Mouse (Mus musculus): ENCODE data around the gene Prr13. TPM values are rescaled to one million over a fixed set of nuclear protein-coding genes. Genes with fewer than 3 reads are reported as not detected.
A peak's percentile ranks its signal among the peaks of the same experiment; 100 is the strongest.

Prr13 gene
- polyA plus RNA-seq, 1 experiment from 2014 or later = 84.9 TPM

DNA sequence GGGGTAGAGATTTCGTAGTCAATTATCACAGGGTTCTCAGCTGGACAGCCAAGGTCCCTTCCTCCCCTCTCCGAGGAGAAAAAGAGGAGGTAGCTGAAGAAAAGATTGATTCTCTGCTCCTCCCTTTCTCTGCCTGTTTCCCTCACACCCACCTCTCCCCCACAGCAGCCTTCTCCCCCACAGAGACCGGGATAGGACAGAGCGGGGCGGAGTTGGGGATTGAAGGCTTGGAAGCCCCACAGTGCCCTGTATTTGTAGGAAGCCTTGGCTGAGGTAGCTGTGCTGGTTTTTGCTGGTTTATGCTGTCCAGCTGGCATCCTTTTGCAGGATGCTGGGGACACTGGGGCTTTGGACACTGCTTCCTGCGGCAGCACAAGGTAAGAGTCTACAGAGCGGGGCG is 13.7 kb upstream of the Prr13 start, which contains the start of gene Amhr2:
TSS of gene Amhr2 (plus strand) at position 222 of the 400 bp plus-strand sequence.
- Histone ChIP-seq H3K4me3 (no peak within 1 kb of the TSS), H3K9me3 (no peaks in the 10 kb centered on the region), H3K4me2 (replicated peaks) (no peak within 1 kb of the TSS), H3K27me3 (no peaks in the 10 kb centered on the region), H3K9ac (replicated peaks) (no peak within 1 kb of the TSS), H3K4me1 (no peaks in the 10 kb centered on the region), H3K36me3 (no peaks in the 10 kb centered on the region), H3K27ac (replicated peaks) (no peak within 1 kb of the TSS)
- ATAC-seq (ENCODE audit: low FRiP score, low read depth) = no peak
- 68% methylated on average over 8 of the region's 8 CpGs for WGBS

DNA sequence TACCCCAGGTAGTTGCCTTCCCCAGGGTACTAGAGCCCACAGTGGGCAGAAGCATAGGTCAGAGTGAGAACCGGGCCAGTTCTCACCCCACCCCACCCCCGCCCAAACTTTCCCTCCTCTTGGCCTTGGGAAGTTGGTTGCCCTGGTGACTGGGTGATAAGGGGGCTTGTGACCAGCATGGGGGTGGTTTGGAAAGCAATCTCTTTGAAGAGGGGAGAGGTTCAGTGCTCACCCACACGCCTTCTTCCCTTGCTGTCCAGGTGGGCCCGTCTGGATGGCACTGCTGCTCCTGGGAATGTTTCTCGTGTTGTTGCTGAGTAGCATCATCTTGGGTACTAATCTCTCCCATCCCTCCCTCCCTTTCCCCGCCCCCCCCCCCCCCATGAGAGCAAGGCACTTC is 12.4 kb upstream of the Prr13 start:
- Histone ChIP-seq H3K36me3 (no peaks in the 10 kb centered on the region), H3K9me3 (no peaks in the 10 kb centered on the region), H3K4me1 (0 out of 2 replicates have a peak, but pooled peaks cover 5% of the 10 kb centered on the region), H3K27ac (replicated peaks) (no peak overlapping the region), H3K4me2 (replicated peaks) (no peak overlapping the region), H3K9ac (replicated peaks) (no peak overlapping the region), H3K27me3 (no peaks in the 10 kb centered on the region), H3K4me3 (no peak overlapping the region)
- WGBS = 69% methylated on average over 3 of the region's 6 CpGs
- ATAC-seq (ENCODE audit: low FRiP score, low read depth) = no peak

DNA sequence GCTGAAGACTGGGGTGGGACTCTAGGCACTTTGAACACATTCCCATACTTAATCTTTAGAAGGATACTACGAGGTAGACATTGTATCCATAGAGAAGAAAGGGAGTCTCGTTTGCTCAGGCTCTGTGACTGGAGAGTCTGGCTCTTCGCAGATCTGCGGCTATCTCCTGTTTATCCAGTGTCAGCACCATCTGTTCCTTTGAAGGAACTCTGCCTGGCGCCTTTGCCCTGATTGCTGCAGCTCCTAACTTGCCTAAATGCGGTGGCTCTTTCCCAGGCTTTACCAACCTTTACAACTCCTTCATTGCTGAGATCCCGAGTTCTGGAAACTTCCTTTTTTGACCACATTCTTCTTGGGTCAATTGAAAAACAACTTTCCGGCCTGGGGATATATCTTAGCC is 9.5 kb upstream of the Prr13 start:
- no peak for ATAC-seq (ENCODE audit: low FRiP score, low read depth)
- H3K27me3 ChIP-seq = no peaks in the 10 kb centered on the region
- H3K27ac ChIP-seq (replicated peaks) = no peak overlapping the region
- H3K4me3 ChIP-seq = no peak overlapping the region
- H3K9me3 ChIP-seq = no peaks in the 10 kb centered on the region
- H3K4me2 ChIP-seq (replicated peaks) = no peak overlapping the region
- H3K4me1 ChIP-seq = 0 out of 2 replicates have a peak, but pooled peaks cover 5% of the 10 kb centered on the region
- no peak overlapping the region for H3K9ac ChIP-seq (replicated peaks)
- 82% methylated on average over 8 of the region's 8 CpGs for WGBS
- H3K36me3 ChIP-seq = no peaks in the 10 kb centered on the region

DNA sequence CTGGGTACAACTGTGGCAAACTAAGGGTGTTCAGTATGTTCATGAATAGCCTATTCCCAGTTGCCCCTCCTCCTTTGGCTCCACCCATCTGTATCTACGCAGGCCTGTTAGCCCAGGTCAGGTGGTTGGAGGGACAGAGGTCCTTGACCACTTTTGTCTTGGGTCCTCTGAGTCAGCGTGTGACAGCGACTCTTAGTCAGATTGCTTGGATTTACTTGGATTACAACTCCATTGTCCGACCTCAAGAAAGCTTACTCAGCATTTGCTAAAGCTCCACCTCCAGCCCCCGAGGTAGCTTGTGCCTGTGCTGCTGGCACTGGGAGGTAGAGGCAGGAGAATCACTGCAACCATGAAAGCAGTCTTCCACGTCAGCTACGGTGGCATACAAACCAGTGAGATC is 7.9 kb upstream of the Prr13 start:
- no peaks in the 10 kb centered on the region for H3K27me3 ChIP-seq
- no peak overlapping the region for H3K4me2 ChIP-seq (replicated peaks)
- H3K9ac ChIP-seq (replicated peaks) = no peak overlapping the region
- WGBS = 29% methylated on average over 7 of the region's 7 CpGs
- no peaks in the 10 kb centered on the region for H3K36me3 ChIP-seq
- H3K4me1 ChIP-seq = 0 out of 2 replicates have a peak, but pooled peaks cover 5% of the 10 kb centered on the region
- no peak overlapping the region for H3K27ac ChIP-seq (replicated peaks)
- no peaks in the 10 kb centered on the region for H3K9me3 ChIP-seq
- ATAC-seq (ENCODE audit: low FRiP score, low read depth) = no peak
- H3K4me3 ChIP-seq = no peak overlapping the region

DNA sequence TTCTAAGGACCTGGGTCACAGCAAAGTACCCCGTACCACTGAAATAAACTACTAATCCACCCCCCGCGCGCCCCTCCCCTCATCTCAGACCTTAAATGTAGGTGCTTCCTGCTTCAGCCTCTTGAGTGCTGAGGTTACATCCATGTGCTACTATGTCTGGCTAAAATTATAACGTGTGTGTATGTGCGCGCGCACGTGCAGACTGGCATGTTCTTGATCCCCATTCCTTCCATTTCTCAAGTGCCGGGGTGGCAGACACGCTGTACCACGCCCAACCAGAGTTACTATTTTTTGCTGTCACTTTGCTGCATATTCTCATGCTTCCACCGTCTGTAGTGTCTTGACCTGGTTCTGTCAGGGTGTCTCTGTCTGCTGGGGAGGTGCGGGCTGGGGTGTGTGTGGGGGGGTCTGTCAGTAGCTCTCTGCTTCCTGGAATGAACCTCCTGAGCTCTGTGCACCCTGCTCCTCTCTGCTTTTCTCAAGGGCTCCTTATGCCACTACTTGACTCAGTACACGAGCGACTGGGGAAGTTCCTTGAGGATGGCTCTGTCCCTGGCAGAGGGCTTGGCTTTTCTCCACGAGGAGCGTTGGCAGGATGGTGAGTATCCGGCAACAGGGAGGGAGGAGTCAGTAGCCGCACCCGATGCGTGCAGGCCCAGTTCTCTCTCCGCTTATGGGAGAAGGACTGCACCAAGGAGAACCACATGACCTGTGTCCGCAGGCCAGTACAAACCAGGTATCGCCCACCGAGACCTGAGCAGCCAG is 7.0 kb upstream of the Prr13 start:
- H3K27ac ChIP-seq (replicated peaks) = no peak overlapping the region
- 85% methylated on average over 26 of the region's 26 CpGs for WGBS
- no peaks in the 10 kb centered on the region for H3K27me3 ChIP-seq

DNA sequence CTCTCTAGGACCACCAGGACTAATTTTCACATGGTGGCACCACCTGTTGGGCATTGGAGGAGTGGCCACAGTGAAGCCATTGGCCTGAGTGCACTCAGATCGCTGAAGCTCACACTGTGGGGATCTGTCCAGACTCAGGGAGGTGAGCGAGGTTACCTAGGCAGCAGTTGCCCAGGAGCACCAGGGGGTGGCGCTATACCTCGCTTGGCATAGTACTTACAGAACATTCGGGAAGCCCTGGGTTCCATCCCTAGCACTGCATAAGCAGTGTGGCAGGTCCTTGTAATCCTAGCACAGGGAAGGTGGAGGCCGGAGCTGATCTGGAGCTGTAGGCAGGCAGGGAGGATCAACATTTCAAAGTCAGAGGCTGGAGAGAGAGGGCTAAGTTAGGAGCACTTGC is 2.8 kb upstream of the Prr13 start:
- H3K4me3 ChIP-seq = no peak overlapping the region
- H3K9me3 ChIP-seq = no peaks in the 10 kb centered on the region
- H3K4me1 ChIP-seq = peaks cover 12% of the 10 kb centered on the region
- H3K36me3 ChIP-seq = no peaks in the 10 kb centered on the region
- H3K27ac ChIP-seq (replicated peaks) = no peak overlapping the region
- no peak overlapping the region for H3K4me2 ChIP-seq (replicated peaks)
- no peak for ATAC-seq (ENCODE audit: low FRiP score, low read depth)
- WGBS = 36% methylated on average over 6 of the region's 6 CpGs
- H3K27me3 ChIP-seq = no peaks in the 10 kb centered on the region
- H3K9ac ChIP-seq (replicated peaks) = no peak overlapping the region

More for the DNA sequence above, 7.0 kb upstream of the Prr13 start:
- Histone ChIP-seq H3K9me3 (no peaks in the 10 kb centered on the region), H3K4me2 (replicated peaks) (no peak overlapping the region), H3K9ac (replicated peaks) (no peak overlapping the region), H3K4me3 (no peak overlapping the region), H3K36me3 (no peaks in the 10 kb centered on the region), H3K4me1 (0 out of 2 replicates have a peak, but pooled peaks cover 5% of the 10 kb centered on the region)
- ATAC-seq (ENCODE audit: low FRiP score, low read depth) = no peak

DNA sequence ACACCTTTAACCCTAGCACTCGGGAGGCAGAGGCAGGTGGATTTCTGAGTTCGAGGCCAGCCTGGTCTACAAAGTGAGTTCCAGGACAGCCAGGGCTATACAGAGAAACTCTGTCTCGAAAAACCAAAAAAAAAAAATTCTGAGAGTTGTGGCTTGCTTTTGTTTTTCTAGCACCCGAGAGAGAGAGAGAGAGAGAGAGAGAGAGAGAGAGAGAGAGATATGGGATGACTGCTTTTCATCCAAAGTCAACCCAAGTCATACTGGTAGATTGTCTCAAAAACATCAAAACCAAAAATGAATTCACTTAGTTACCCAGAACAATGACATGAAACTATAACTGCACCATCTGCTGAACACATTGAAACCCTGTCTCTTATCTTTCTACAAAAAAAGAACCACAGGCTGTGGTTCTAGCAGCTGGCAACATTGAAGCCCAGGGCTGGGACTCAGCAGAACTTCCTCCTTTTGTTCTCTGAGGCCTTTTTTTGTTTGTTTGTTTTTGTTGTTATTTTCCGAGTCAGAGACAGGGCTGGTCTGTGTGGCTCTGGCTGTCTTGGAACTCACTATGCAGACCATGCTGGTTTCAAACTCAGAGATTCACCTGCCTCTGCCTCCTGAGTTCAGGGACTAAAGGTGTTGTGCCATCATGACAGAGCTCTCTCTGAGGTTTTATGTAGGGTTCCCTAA is 635 bp upstream of the Prr13 start:
- H3K9me3 ChIP-seq = no peaks in the 10 kb centered on the region
- peaks cover 10% of the 10 kb centered on the region for H3K4me1 ChIP-seq
- no peak overlapping the region for H3K27ac ChIP-seq (replicated peaks)
- 77% methylated on average over 5 of the region's 5 CpGs for WGBS
- H3K9ac ChIP-seq (replicated peaks) = 0 out of 2 replicates have a peak overlapping the region, but pooled peaks have one; percentile 49
- ATAC-seq (ENCODE audit: low FRiP score, low read depth) = no peak
- peaks cover 4% of the 10 kb centered on the region for H3K36me3 ChIP-seq
- no peak overlapping the region for H3K4me3 ChIP-seq
- H3K4me2 ChIP-seq (replicated peaks) = peak overlapping the region; percentile 59
- no peaks in the 10 kb centered on the region for H3K27me3 ChIP-seq

DNA sequence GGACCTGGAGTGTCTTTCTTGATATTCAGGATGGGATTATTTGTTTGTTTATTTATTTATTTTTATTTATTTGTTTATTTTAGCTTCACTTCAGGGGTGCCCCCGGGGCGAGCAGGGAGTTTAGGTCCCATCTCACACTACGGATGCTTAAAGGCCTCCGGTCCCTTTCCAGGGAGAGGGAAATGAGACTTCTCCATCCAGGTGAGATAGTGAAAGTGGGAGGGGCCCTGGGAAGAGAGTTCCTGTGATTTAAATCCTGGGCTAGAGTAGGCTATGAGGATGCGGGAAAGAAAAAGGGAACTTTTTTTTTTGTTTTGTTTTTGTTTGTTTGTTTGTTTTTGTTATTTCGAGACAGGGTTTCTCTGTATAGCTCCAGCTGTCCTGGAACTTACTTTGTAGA is 553 bp downstream of the Prr13 start:
- peak overlapping the region; percentile 59 for H3K4me2 ChIP-seq (replicated peaks)
- H3K36me3 ChIP-seq = peaks cover 9% of the 10 kb centered on the region
- ATAC-seq (ENCODE audit: low FRiP score, low read depth) = no peak
- H3K9me3 ChIP-seq = no peaks in the 10 kb centered on the region
- no peaks in the 10 kb centered on the region for H3K27me3 ChIP-seq
- WGBS = 41% methylated on average over 6 of the region's 6 CpGs
- peaks cover 10% of the 10 kb centered on the region for H3K4me1 ChIP-seq
- H3K9ac ChIP-seq (replicated peaks) = peak overlapping the region; percentile 49
- H3K4me3 ChIP-seq = peak overlapping the region; percentile 43
- no peak overlapping the region for H3K27ac ChIP-seq (replicated peaks)

DNA sequence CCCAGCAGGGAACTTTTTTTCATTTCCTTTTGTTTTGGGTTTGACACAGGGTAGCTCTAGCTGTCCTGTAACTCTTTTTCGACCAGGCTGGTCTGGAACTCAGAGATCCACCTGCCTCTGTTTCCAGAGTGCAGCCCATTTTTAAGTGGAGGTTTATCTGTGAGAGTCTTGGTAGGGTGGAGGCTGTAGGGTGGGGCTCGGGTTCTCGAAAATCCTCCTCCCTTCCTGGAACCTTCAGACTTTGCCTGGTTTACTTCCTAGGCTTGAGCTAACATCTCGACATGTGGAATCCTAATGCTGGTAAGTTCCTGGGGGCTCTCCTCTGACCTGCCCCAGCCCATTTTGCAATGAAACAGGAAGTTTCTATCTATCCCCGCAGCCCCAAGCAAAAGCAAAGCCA is 1.0 kb downstream of the Prr13 start:
- no peak for ATAC-seq (ENCODE audit: low FRiP score, low read depth)
- Histone ChIP-seq H3K4me3 (peak overlapping the region; percentile 43; the same call in 1 of the 2 replicates), H3K4me2 (replicated peaks) (peak overlapping the region; percentile 59; the same call in 1 of the 2 replicates), H3K4me1 (peaks cover 10% of the 10 kb centered on the region), H3K27ac (replicated peaks) (no peak overlapping the region), H3K27me3 (no peaks in the 10 kb centered on the region), H3K9me3 (no peaks in the 10 kb centered on the region), H3K36me3 (peaks cover 9% of the 10 kb centered on the region), H3K9ac (replicated peaks) (no peak overlapping the region)
- WGBS = 71% methylated on average over 5 of the region's 5 CpGs

DNA sequence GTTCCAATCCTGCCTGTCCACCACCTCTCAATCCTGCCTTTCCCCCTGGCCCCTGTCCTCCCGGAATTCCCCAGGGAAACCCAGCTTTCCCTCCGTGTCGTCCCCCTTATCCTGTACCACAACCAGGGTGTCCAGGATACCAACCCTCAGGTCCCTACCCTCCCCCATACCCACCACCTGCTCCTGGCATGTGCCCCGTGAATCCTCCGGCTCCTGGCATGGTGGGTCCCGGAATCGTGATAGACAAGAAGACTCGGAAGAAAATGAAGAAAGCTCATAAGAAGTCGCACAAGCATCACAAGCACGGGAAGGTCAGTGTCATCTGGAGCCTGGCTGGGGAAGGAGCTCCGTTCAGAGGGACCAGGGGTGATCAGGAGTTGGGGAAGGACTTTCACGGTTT is 1.6 kb downstream of the Prr13 start:
- peaks cover 10% of the 10 kb centered on the region for H3K4me1 ChIP-seq
- no peak overlapping the region for H3K4me2 ChIP-seq (replicated peaks)
- no peak for ATAC-seq (ENCODE audit: low FRiP score, low read depth)
- peaks cover 9% of the 10 kb centered on the region for H3K36me3 ChIP-seq
- 0 out of 2 replicates have a peak overlapping the region, but pooled peaks have one; percentile 5 for H3K9ac ChIP-seq (replicated peaks)
- no peaks in the 10 kb centered on the region for H3K27me3 ChIP-seq
- no peak overlapping the region for H3K4me3 ChIP-seq
- H3K9me3 ChIP-seq = no peaks in the 10 kb centered on the region
- 81% methylated on average over 12 of the region's 12 CpGs for WGBS
- no peak overlapping the region for H3K27ac ChIP-seq (replicated peaks)

DNA sequence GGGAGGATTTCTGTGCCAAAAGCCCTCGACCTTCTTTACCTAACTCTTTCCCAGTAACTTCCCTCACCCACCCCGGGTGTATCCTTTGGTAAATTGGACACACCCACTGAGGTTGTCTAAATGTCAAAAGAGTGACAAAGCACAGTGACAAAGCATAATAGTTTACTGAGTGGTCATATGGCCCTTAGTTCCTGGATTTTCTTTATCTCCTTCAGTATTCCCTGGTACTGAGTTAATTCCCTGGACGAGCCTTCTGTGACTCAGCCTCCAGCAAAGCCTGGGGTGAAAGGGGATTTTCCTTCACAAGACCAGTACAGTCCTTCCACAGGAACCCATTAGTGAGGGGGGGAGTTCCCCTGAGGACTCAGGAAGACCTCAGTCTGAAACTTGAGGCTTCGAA is 2.1 kb downstream of the Prr13 start:
- Histone ChIP-seq H3K4me2 (replicated peaks) (no peak overlapping the region), H3K9ac (replicated peaks) (no peak overlapping the region), H3K27ac (replicated peaks) (no peak overlapping the region), H3K9me3 (no peaks in the 10 kb centered on the region), H3K4me3 (no peak overlapping the region), H3K4me1 (peaks cover 10% of the 10 kb centered on the region), H3K27me3 (no peaks in the 10 kb centered on the region), H3K36me3 (peaks cover 9% of the 10 kb centered on the region)
- no peak for ATAC-seq (ENCODE audit: low FRiP score, low read depth)
- 78% methylated on average over 4 of the region's 4 CpGs for WGBS

DNA sequence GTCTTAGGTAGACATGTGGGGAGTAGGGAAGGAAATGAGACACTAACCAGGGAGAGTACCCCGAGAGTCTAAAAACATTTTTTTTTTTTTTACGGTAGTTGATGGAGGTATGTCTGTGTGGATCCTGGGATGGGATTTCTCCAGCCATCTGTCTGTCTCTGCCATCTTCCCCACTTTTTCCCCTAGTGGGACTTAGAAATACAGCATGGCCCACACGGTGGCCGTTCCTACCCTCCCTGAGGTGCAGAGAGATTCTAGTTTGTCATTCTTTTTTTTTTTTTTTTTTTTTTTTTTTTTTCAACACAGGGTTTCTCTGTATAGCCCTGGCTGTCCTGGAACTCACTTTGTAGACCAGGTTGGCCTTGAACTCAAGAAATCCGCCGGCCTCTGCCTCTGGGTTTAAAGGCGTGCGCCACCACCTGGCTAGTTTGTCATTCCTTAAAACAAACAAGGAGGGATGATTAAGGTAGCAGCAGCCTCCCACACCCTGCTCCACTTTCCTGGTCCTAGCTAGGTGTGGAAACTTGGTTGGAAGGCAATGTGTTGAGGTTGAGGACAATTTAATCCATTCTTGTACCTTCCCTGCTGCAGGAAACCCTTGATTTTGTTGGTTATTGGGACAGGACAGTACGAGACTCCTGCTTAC is 2.7 kb downstream of the Prr13 start:
- Histone ChIP-seq H3K36me3 (peaks cover 9% of the 10 kb centered on the region), H3K4me3 (no peak overlapping the region), H3K9ac (replicated peaks) (no peak overlapping the region), H3K4me1 (peaks cover 10% of the 10 kb centered on the region), H3K27me3 (no peaks in the 10 kb centered on the region), H3K9me3 (no peaks in the 10 kb centered on the region), H3K27ac (replicated peaks) (no peak overlapping the region), H3K4me2 (replicated peaks) (no peak overlapping the region)
- ATAC-seq (ENCODE audit: low FRiP score, low read depth) = no peak
- 86% methylated on average over 9 of the region's 9 CpGs for WGBS
